Mouse (Mus musculus): Measurements from ENCODE around the gene Entpd3. TPM values are rescaled to one million over a fixed set of nuclear protein-coding genes. Genes with fewer than 3 reads are reported as not detected.
"Not testable (repeated sequence)": the region's sequence is repeated elsewhere in the genome, so short reads cannot be mapped to it uniquely, and the experiment has no call there.

Entpd3 gene
- polyA plus RNA-seq, 1 experiment from 2014 or later = 4.0 TPM

GRCm38 (mm10) chr9:120516720-120517119 is 22.9 kb upstream of the Entpd3 start:
- Histone ChIP-seq H3K4me1 (no peaks in the 10 kb centered on the region), H3K27me3 (replicated peaks) (no peaks in the 10 kb centered on the region), H3K4me3 (no peak overlapping the region), H3K27ac (no peak overlapping the region), H3K9ac (no peak overlapping the region), H3K9me3 (no peaks in the 10 kb centered on the region), H3K4me2 (no peak overlapping the region), H3K36me3 (replicated peaks) (no peaks in the 10 kb centered on the region)
- ATAC-seq (replicated peaks) = no peak
- 85% methylated on average over 8 of the region's 8 CpGs for WGBS

- H3K4me1 ChIP-seq = no peaks in the 10 kb centered on the region
- no peak overlapping the region for H3K4me3 ChIP-seq
- H3K27me3 ChIP-seq (replicated peaks) = no peaks in the 10 kb centered on the region
- H3K27ac ChIP-seq = no peak overlapping the region
- H3K9me3 ChIP-seq = no peaks in the 10 kb centered on the region
- H3K9ac ChIP-seq = no peak overlapping the region
- 79% methylated on average over 3 of the region's 3 CpGs for WGBS
- H3K36me3 ChIP-seq (replicated peaks) = no peaks in the 10 kb centered on the region
- H3K4me2 ChIP-seq = no peak overlapping the region
- ATAC-seq (replicated peaks) = no peak
These were observed 20.7 kb upstream of the Entpd3 start for GRCm38 (mm10) chr9:120518946-120519345.

GRCm38 (mm10) chr9:120519469-120520125 is 20.0 kb upstream of the Entpd3 start:
- H3K27me3 ChIP-seq (replicated peaks) = no peaks in the 10 kb centered on the region
- no peak overlapping the region for H3K4me3 ChIP-seq
- no peaks in the 10 kb centered on the region for H3K4me1 ChIP-seq
- WGBS = 43% methylated on average over 19 of the region's 19 CpGs
- H3K36me3 ChIP-seq (replicated peaks) = no peaks in the 10 kb centered on the region
- no peak for ATAC-seq (replicated peaks)
- no peak overlapping the region for H3K27ac ChIP-seq
- peak overlapping the region; percentile 20; the same call in 1 of the 2 replicates for H3K4me2 ChIP-seq
- H3K9me3 ChIP-seq = no peaks in the 10 kb centered on the region
- H3K9ac ChIP-seq = no peak overlapping the region

- Histone ChIP-seq H3K9ac (no peak overlapping the region), H3K4me2 (no peak overlapping the region), H3K27ac (no peak overlapping the region), H3K4me1 (no peaks in the 10 kb centered on the region), H3K36me3 (replicated peaks) (no peaks in the 10 kb centered on the region), H3K27me3 (replicated peaks) (no peaks in the 10 kb centered on the region), H3K9me3 (no peaks in the 10 kb centered on the region), H3K4me3 (no peak overlapping the region)
- no peak for ATAC-seq (replicated peaks)
- WGBS = 84% methylated on average over 1 of the region's 1 CpGs
These were observed 18.5 kb upstream of the Entpd3 start for GRCm38 (mm10) chr9:120521161-120521560.

- Histone ChIP-seq H3K4me1 (no peaks in the 10 kb centered on the region), H3K27me3 (replicated peaks) (no peaks in the 10 kb centered on the region), H3K4me2 (no peak overlapping the region), H3K27ac (no peak overlapping the region), H3K9me3 (no peaks in the 10 kb centered on the region), H3K4me3 (no peak overlapping the region), H3K36me3 (replicated peaks) (no peaks in the 10 kb centered on the region), H3K9ac (no peak overlapping the region)
- WGBS = 65% methylated on average over 4 of the region's 4 CpGs
- no peak for ATAC-seq (replicated peaks)
These were observed 12.3 kb upstream of the Entpd3 start for GRCm38 (mm10) chr9:120527270-120527669.

- Histone ChIP-seq H3K36me3 (replicated peaks) (no peaks in the 10 kb centered on the region), H3K9ac (no peak overlapping the region)
These were observed 11.7 kb upstream of the Entpd3 start for GRCm38 (mm10) chr9:120527919-120528318.

GRCm38 (mm10) chr9:120528815-120529510 is 10.7 kb upstream of the Entpd3 start:
- Histone ChIP-seq H3K9me3 (0 out of 2 replicates have a peak, but pooled peaks cover 2% of the 10 kb centered on the region), H3K4me3 (no peak overlapping the region), H3K36me3 (replicated peaks) (no peaks in the 10 kb centered on the region), H3K4me1 (no peaks in the 10 kb centered on the region), H3K27me3 (replicated peaks) (no peaks in the 10 kb centered on the region), H3K9ac (no peak overlapping the region), H3K27ac (no peak overlapping the region), H3K4me2 (no peak overlapping the region)
- 86% methylated on average over 17 of the region's 17 CpGs for WGBS
- ATAC-seq (replicated peaks) = no peak

More at GRCm38 (mm10) chr9:120527919-120528318, 11.7 kb upstream of the Entpd3 start:
- Histone ChIP-seq H3K4me1 (no peaks in the 10 kb centered on the region), H3K4me3 (no peak overlapping the region), H3K27ac (no peak overlapping the region), H3K27me3 (replicated peaks) (no peaks in the 10 kb centered on the region), H3K4me2 (no peak overlapping the region), H3K9me3 (no peaks in the 10 kb centered on the region)
- no peak for ATAC-seq (replicated peaks)
- 89% methylated on average over 8 of the region's 8 CpGs for WGBS

GRCm38 (mm10) chr9:120530471-120530870 is 9.1 kb upstream of the Entpd3 start:
- Histone ChIP-seq H3K4me3 (no peak overlapping the region), H3K36me3 (replicated peaks) (no peaks in the 10 kb centered on the region), H3K4me1 (no peaks in the 10 kb centered on the region), H3K9me3 (0 out of 2 replicates have a peak, but pooled peaks cover 2% of the 10 kb centered on the region), H3K9ac (no peak overlapping the region), H3K27ac (no peak overlapping the region), H3K27me3 (replicated peaks) (no peaks in the 10 kb centered on the region), H3K4me2 (no peak overlapping the region)
- no peak for ATAC-seq (replicated peaks)
- WGBS = 91% methylated on average over 5 of the region's 5 CpGs

GRCm38 (mm10) chr9:120532062-120532461 is 7.6 kb upstream of the Entpd3 start:
- Histone ChIP-seq H3K27me3 (replicated peaks) (no peaks in the 10 kb centered on the region; the same call in 1 of the 2 replicates), H3K27ac (no peak overlapping the region), H3K9ac (no peak overlapping the region), H3K4me2 (no peak overlapping the region), H3K9me3 (0 out of 2 replicates have a peak, but pooled peaks cover 2% of the 10 kb centered on the region), H3K4me1 (no peaks in the 10 kb centered on the region), H3K36me3 (replicated peaks) (no peaks in the 10 kb centered on the region), H3K4me3 (no peak overlapping the region)
- no peak for ATAC-seq (replicated peaks)
- WGBS = 91% methylated on average over 6 of the region's 6 CpGs

- WGBS = 90% methylated on average over 6 of the region's 6 CpGs
- Histone ChIP-seq H3K9me3 (0 out of 2 replicates have a peak, but pooled peaks cover 2% of the 10 kb centered on the region), H3K4me3 (no peak overlapping the region), H3K27me3 (replicated peaks) (no peaks in the 10 kb centered on the region; the same call in 1 of the 2 replicates), H3K27ac (no peak overlapping the region), H3K4me1 (no peaks in the 10 kb centered on the region), H3K9ac (no peak overlapping the region), H3K4me2 (no peak overlapping the region), H3K36me3 (replicated peaks) (no peaks in the 10 kb centered on the region)
- ATAC-seq (replicated peaks) = no peak
These were observed 6.9 kb upstream of the Entpd3 start for GRCm38 (mm10) chr9:120532691-120533090.

- not testable (repeated sequence) for H3K4me3 ChIP-seq; H3K27ac ChIP-seq; H3K9ac ChIP-seq; H3K4me1 ChIP-seq; H3K27me3 ChIP-seq (replicated peaks); H3K9me3 ChIP-seq; H3K4me2 ChIP-seq; H3K36me3 ChIP-seq (replicated peaks); ATAC-seq (replicated peaks)
- WGBS = 91% methylated on average over 8 of the region's 8 CpGs
These were observed 6.1 kb upstream of the Entpd3 start for GRCm38 (mm10) chr9:120533446-120533950.

- Histone ChIP-seq H3K4me2 (no peak overlapping the region), H3K9ac (no peak overlapping the region), H3K27ac (no peak overlapping the region), H3K27me3 (replicated peaks) (peaks cover 14% of the 10 kb centered on the region), H3K4me1 (peaks cover 9% of the 10 kb centered on the region), H3K36me3 (replicated peaks) (no peaks in the 10 kb centered on the region), H3K9me3 (no peaks in the 10 kb centered on the region), H3K4me3 (no peak overlapping the region)
- WGBS = 33% methylated on average over 1 of the region's 2 CpGs
- no peak for ATAC-seq (replicated peaks)
These were observed 1.8 kb downstream of the Entpd3 start for GRCm38 (mm10) chr9:120541411-120541810.
